Mouse (Mus musculus) ES-Bruce4 (cell line): Measurements from ENCODE around the gene Pld6.

ENCODE experiments used
- CTCF ChIP-seq: IDR thresholded peaks from one replicate; pipeline ENCODE4 v1.8.1; 2011; ENCODE audit warnings: low read depth, low read length
- EP300 ChIP-seq: IDR thresholded peaks from 2 replicates; pipeline ENCODE4 v1.6.1; 2011; ENCODE audit warnings: low read depth, low read length; ENCODE audit not compliant: insufficient read depth
- POLR2A ChIP-seq: IDR thresholded peaks from one replicate; pipeline ENCODE4 v1.8.1; 2011; ENCODE audit warnings: low read length; ENCODE audit not compliant: insufficient read depth

- TF ChIP-seq CTCF (no peak), POLR2A (no peak), EP300 (no peak)
These were observed 13.0 kb upstream of the Pld6 start for GRCm38 (mm10) chr11:59800412-59800811.
